Mouse (Mus musculus) hindbrain, embryonic 15.5 days (tissue): Measurements from ENCODE around the gene Dok1. TPM values are rescaled to one million over a fixed set of nuclear protein-coding genes. Genes with fewer than 3 reads are reported as not detected.

Source experiments
- ATAC-seq: fragments of 200-750 bp; cut with Nextera tagmentation; 2 replicates; pipeline ENCODE4 v1.8.0; 2017; ENCODE audit warnings: low read depth, moderate number of reproducible peaks, moderate TSS enrichment; ENCODE audit not compliant: low FRiP score
- H3K27ac ChIP-seq: fragments of 300-500 bp; sonication (generic); replicated peaks from 2 replicates; pipeline ENCODE4 v1.5.1; 2015; ENCODE audit warnings: mild to moderate bottlenecking, inconsistent platforms
- H3K27me3 ChIP-seq: fragments of 300-500 bp; sonication (generic); 2 replicates; pipeline ENCODE4 v1.6.1; 2015; ENCODE audit warnings: control low read depth, inconsistent platforms
- H3K36me3 ChIP-seq: fragments of 300-500 bp; sonication (generic); 2 replicates; pipeline ENCODE4 v1.6.1; 2015; ENCODE audit warnings: control low read depth, inconsistent platforms
- H3K4me1 ChIP-seq: fragments of 300-500 bp; sonication (generic); replicated peaks from 2 replicates; pipeline ENCODE4 v1.6.1; 2015; ENCODE audit warnings: control low read depth, inconsistent platforms
- H3K4me2 ChIP-seq: fragments of 300-500 bp; sonication (generic); 2 replicates; pipeline ENCODE4 v1.6.1; 2015; ENCODE audit warnings: moderate library complexity, mild to moderate bottlenecking, inconsistent platforms
- H3K4me3 ChIP-seq: fragments of 300-500 bp; sonication (generic); 2 replicates; pipeline ENCODE4 v1.5.1; 2015; ENCODE audit warnings: mild to moderate bottlenecking, inconsistent platforms
- H3K9ac ChIP-seq: fragments of 300-500 bp; sonication (generic); 2 replicates; pipeline ENCODE4 v1.6.1; 2015; ENCODE audit warnings: inconsistent platforms
- H3K9me3 ChIP-seq: fragments of 300-500 bp; sonication (generic); 2 replicates; pipeline ENCODE4 v1.6.1; 2016; ENCODE audit warnings: control low read depth, inconsistent platforms
- WGBS: fragments of 180-500 bp; shearing (Covaris S2); methylation state at CpG from one replicate; pipeline ENCODE4 v1.1.7; 2015; 5-methylcytosine and 5-hydroxymethylcytosine counted together
- polyA plus RNA-seq: library from polyadenylated mRNA; unstranded; fragments of >200 nt; fragmentation: Nextera tagmentation; extraction: Ambion mirVana; gene quantifications from 2 replicates; pipeline ENCODE4 v1.2.1, GENCODE M21; 2015

The Dok1 gene
- polyA plus RNA-seq, 1 experiment from 2014 or later, result 1.7 TPM

DNA sequence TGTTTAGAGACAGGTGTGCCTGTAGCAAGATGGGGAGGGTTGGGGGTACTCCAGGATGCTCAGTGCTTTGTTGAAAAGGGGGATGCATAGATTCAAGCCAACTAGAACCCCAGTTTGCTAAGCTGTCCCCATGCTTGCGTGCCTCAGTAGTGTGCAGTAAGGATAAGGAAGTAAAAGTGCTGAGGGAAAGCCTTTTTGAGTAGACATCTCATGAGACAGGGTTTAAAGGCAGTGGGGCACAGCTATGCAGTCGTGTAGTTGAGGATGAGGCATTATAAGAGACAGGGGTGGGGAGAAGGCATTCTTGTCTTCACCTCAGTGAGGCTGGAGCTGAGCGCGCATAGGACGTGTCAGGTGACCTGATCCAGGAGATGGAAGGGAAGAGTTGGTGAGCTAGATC is 7.3 kb upstream of the Dok1 start:
- 0 out of 2 replicates have a peak, but pooled peaks cover 5% of the 10 kb centered on the region for H3K27me3 ChIP-seq
- peaks cover 10% of the 10 kb centered on the region for H3K4me1 ChIP-seq
- no peaks in the 10 kb centered on the region for H3K36me3 ChIP-seq
- no peaks in the 10 kb centered on the region for H3K9me3 ChIP-seq
- H3K9ac ChIP-seq, result no peak overlapping the region
- no peak for ATAC-seq
- H3K27ac ChIP-seq, result no peak overlapping the region
- H3K4me3 ChIP-seq, result no peak overlapping the region
- WGBS, result 70% methylated on average over 5 of the region's 5 CpGs
- no peak overlapping the region for H3K4me2 ChIP-seq

DNA sequence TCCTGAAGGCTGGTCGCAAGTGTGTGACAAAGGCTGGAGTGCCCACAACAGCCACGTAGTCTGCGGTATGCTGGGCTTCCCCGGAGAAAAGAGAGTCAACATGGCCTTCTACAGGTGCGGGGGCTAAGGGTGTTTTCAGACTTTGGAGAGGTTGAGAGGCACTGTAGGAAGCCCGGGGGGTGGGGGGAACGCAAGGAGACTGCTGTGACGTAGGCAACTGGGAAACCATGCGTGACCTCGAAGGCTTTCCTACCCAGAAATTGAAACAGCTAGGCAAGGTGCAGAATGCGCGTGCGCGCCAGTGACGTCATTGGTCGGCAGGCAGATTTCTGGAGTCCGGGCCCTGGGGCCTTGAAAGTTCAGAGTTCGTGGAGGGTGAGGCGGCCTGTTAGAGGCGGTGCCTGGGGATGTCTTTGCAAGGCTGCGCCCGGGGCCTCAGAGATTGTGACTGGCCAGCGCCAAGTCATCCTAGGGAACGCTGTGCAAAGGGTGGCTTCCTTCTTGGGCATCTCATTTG is 5.3 kb upstream of the Dok1 start:
- Histone ChIP-seq H3K36me3 (no peaks in the 10 kb centered on the region), H3K9me3 (no peaks in the 10 kb centered on the region), H3K9ac (peak overlapping the region; percentile 21; the same call in 1 of the 2 replicates), H3K4me2 (peak overlapping the region; percentile 68), H3K4me1 (peaks cover 16% of the 10 kb centered on the region), H3K4me3 (peak overlapping the region; percentile 34), H3K27ac (no peak overlapping the region), H3K27me3 (peaks cover 19% of the 10 kb centered on the region)
- WGBS, result 11% methylated on average over 24 of the region's 24 CpGs
- ATAC-seq, result peak; percentile 65

DNA sequence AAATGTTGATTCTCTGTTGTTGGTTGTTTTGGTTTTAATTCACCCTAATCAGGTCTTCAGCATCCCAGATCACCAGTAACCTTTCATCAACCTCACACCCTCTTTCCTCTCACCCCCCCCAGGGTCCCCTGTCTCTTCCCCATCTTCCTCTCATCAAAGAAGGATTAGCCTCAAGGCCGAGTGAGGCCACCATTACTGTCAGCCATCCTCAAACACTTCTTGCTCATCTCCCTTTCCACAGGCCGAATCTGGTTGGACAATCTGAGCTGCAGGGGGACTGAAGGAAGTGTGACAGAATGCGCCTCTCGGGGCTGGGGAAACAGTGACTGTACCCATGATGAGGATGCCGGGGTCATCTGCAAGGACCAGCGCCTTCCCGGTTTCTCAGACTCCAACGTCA is 3.9 kb upstream of the Dok1 start:
- Histone ChIP-seq H3K4me3 (no peak overlapping the region), H3K4me2 (no peak overlapping the region), H3K4me1 (peaks cover 29% of the 10 kb centered on the region), H3K9ac (no peak overlapping the region), H3K27me3 (peaks cover 21% of the 10 kb centered on the region), H3K36me3 (no peaks in the 10 kb centered on the region), H3K27ac (no peak overlapping the region), H3K9me3 (no peaks in the 10 kb centered on the region)
- ATAC-seq, result no peak
- 83% methylated on average over 8 of the region's 8 CpGs for WGBS

DNA sequence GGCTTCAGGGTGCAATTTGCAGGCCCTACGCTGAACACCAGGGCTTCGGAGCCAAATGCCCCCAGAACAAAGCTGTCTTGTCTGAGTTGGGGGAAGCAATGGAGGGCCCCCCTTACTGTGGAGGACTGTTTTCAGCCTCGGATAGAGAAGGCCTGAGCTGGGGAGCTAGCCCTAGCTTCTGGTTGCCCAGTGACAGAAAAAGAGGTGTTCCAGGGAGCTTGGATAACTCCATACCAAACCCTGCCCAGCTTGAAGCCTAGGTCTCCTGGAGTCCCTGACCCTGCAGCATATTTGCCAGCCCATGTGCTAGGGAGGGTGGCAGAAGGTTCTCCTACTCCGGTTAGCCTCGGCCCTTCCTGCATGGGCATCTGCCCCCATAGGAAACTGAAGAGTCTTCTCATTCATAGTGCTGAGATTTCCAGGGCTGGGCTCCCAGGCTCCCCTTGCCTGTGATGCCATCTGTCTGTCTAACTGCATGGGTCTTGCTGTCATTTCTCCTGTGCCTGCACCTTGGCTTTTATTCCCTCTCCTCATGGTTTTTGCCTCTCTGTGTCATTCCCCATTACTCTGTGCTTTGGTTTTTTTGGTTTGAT is 1.3 kb upstream of the Dok1 start:
- ATAC-seq, result no peak
- no peaks in the 10 kb centered on the region for H3K9me3 ChIP-seq
- peak overlapping the region; percentile 79 for H3K4me2 ChIP-seq
- peaks cover 44% of the 10 kb centered on the region for H3K27me3 ChIP-seq
- 20% methylated on average over 5 of the region's 5 CpGs for WGBS
- peak overlapping the region; percentile 21; the same call in 1 of the 2 replicates for H3K9ac ChIP-seq
- H3K4me3 ChIP-seq, result peak overlapping the region; percentile 41
- no peaks in the 10 kb centered on the region for H3K36me3 ChIP-seq
- H3K27ac ChIP-seq, result peak overlapping the region; percentile 50; the same call in 1 of the 2 replicates
- H3K4me1 ChIP-seq, result peaks cover 31% of the 10 kb centered on the region

DNA sequence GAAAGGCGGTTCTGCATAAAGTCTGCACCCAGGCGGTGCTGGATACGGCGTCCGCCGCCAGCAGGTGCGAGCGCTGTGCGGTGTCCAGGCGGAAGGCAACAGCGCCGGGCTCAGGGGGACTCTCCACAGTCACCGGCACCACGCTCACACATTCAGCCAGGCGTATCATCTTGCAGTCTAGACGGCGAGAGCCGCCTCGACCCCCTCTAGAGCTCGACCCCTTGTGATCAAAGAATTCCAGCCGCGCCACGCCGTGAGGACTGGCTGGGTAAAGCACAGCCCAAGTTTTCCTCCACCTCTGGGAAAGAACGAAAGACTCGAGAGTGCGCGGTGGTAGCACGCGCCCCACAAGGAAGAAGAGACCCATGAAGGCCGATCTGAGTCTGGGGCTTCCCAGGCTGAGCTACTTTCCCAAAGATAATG is 491 bp downstream of the Dok1 start:
- Histone ChIP-seq H3K27ac (no peak overlapping the region), H3K27me3 (peaks cover 43% of the 10 kb centered on the region)

DNA sequence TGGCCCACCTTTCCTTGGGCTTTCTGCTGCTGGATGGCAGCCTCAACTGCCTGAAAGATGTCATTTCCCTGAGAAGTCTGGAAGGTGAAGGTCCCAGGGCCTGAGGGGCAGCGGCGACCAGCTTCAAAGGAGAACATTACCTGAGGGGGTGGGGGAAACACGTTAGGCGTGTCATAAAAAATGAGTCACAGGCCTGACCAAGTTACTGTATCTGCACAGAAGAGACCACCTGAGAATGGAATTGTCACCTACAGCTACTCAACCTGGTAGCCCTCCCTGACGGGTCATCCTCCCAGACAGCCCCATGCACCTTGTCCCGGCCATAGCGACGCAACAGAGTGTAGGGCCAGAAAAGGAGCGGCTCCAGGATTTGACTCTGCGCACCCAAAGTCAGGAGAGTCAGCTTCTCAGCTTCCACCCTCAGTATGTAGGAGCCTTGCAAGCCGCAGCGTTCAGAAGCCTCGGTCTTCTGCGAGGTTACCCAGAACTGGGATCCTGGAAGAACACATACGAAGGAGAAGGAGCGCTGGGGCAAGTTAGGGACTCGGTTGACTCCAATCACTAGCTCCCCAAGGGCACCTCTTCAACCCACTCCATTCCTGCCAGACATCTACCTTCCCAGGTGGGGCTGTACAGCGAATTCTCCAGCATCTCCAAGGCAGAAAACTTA is 1.2 kb downstream of the Dok1 start:
- peak overlapping the region; percentile 41 for H3K4me3 ChIP-seq
- peak overlapping the region; percentile 37; the same call in 1 of the 2 replicates for H3K9ac ChIP-seq
- no peaks in the 10 kb centered on the region for H3K9me3 ChIP-seq
- H3K27ac ChIP-seq, result no peak overlapping the region
- peak overlapping the region; percentile 79 for H3K4me2 ChIP-seq
- ATAC-seq, result no peak
- H3K36me3 ChIP-seq, result no peaks in the 10 kb centered on the region
- WGBS, result 17% methylated on average over 18 of the region's 18 CpGs
- peaks cover 21% of the 10 kb centered on the region for H3K4me1 ChIP-seq
- H3K27me3 ChIP-seq, result peaks cover 43% of the 10 kb centered on the region

More for the DNA sequence above, 491 bp downstream of the Dok1 start:
- H3K9me3 ChIP-seq, result no peaks in the 10 kb centered on the region
- peak; percentile 28; the same call in 1 of the 2 replicates for ATAC-seq
- peak overlapping the region; percentile 37 for H3K9ac ChIP-seq
- H3K4me1 ChIP-seq, result peaks cover 21% of the 10 kb centered on the region
- H3K36me3 ChIP-seq, result no peaks in the 10 kb centered on the region
- peak overlapping the region; percentile 41 for H3K4me3 ChIP-seq
- under 1% methylated on average over 31 of the region's 31 CpGs for WGBS
- peak overlapping the region; percentile 79 for H3K4me2 ChIP-seq

DNA sequence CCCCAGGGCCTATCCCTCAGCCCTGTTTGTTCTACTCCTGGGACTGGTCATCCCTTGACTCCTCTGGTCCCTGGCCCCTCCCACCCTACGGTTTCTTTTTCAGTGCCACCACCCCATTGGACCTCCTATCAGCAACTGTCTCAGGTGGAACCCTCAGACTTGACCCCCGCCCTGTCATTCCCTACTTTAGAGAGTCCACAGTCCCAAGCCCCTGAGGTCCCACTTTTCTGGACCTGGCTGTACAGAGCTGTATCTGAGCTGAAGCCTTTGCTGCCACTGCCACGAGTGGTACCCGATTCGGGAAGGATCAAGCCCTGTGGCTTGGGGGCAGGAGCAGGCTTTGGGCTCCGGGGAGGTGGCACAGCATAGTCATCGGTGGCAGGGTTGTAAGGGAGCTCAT is 2.2 kb downstream of the Dok1 start:
- Histone ChIP-seq H3K4me2 (no peak overlapping the region), H3K9ac (no peak overlapping the region), H3K27ac (no peak overlapping the region), H3K9me3 (no peaks in the 10 kb centered on the region), H3K4me1 (peaks cover 21% of the 10 kb centered on the region), H3K27me3 (peaks cover 43% of the 10 kb centered on the region), H3K36me3 (no peaks in the 10 kb centered on the region), H3K4me3 (no peak overlapping the region)
- no peak for ATAC-seq
- WGBS, result 66% methylated on average over 7 of the region's 7 CpGs

DNA sequence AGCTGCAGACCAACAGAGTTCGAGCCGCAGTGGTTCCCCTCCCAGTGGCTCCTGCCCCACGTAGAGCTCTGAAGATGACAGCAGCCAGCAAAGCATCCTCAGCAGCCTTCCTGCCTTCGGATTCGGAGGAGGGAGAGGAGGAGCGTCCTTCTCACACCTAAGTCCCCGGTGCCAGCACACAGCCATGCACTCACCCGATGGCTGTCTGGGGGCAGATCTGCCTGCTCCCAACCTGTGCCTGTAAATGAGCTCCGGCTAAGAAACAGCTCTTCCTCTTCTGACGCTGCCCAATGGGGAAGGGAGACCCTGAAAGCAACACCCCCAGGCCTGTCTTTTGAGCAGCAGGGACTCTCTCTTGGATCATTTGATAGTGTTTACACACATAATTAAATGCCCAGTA is 3.5 kb downstream of the Dok1 start:
- no peak overlapping the region for H3K4me2 ChIP-seq
- no peak overlapping the region for H3K27ac ChIP-seq
- H3K9ac ChIP-seq, result no peak overlapping the region
- no peak for ATAC-seq
- H3K4me1 ChIP-seq, result peaks cover 21% of the 10 kb centered on the region
- WGBS, result 22% methylated on average over 10 of the region's 10 CpGs
- H3K27me3 ChIP-seq, result peaks cover 36% of the 10 kb centered on the region
- no peaks in the 10 kb centered on the region for H3K36me3 ChIP-seq
- H3K9me3 ChIP-seq, result no peaks in the 10 kb centered on the region
- no peak overlapping the region for H3K4me3 ChIP-seq

DNA sequence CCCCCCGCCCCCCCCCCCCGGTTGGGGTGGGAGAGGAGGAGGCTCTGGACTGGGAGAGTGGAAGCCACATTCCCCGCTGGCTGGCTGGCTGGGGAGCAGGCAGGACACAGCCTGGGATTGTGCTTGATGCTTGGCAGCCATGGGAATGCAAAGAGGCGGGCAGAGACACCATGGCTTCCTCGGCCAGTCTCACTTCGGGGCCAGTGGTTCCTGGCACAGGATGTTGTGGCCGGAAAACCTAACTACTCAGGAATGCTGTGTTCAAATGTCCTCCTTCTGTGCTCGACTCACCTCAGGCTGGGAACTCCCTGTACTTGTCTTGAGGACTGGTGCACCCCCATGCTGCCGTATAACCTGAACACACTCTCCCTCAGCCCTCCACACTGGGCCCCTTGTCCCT is 5.6 kb downstream of the Dok1 start:
- no peak overlapping the region for H3K27ac ChIP-seq
- H3K9me3 ChIP-seq, result no peaks in the 10 kb centered on the region
- no peaks in the 10 kb centered on the region for H3K36me3 ChIP-seq
- H3K9ac ChIP-seq, result no peak overlapping the region
- H3K4me2 ChIP-seq, result no peak overlapping the region
- 60% methylated on average over 8 of the region's 9 CpGs for WGBS
- H3K4me3 ChIP-seq, result no peak overlapping the region
- ATAC-seq, result no peak
- H3K4me1 ChIP-seq, result peaks cover 7% of the 10 kb centered on the region
- peaks cover 25% of the 10 kb centered on the region for H3K27me3 ChIP-seq

DNA sequence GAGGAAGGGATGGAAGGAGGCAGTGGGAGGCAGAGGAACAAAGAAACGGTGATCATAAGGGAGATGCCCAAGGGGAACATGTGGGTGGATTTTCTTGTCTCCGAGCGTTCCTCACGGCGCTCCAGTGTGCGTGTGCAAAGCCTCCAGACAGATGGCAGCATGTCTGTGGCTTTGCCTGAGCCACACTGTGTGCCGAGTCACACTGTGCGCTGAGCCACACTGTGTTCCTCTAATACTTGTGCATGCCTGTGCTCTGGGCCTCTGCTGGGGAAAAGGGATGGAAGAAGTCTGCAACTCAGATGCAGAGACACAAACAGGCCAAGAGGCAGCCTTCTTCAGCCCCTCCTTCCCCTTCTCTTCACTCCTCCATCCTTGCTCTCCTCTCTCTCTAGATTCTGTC is 6.0 kb downstream of the Dok1 start:
- no peak overlapping the region for H3K27ac ChIP-seq
- H3K4me3 ChIP-seq, result no peak overlapping the region
- no peak overlapping the region for H3K9ac ChIP-seq
- H3K9me3 ChIP-seq, result no peaks in the 10 kb centered on the region
- no peak overlapping the region for H3K4me2 ChIP-seq
- H3K27me3 ChIP-seq, result peaks cover 24% of the 10 kb centered on the region
- H3K4me1 ChIP-seq, result peaks cover 3% of the 10 kb centered on the region
- no peak for ATAC-seq
- H3K36me3 ChIP-seq, result no peaks in the 10 kb centered on the region
- WGBS, result 67% methylated on average over 8 of the region's 8 CpGs

DNA sequence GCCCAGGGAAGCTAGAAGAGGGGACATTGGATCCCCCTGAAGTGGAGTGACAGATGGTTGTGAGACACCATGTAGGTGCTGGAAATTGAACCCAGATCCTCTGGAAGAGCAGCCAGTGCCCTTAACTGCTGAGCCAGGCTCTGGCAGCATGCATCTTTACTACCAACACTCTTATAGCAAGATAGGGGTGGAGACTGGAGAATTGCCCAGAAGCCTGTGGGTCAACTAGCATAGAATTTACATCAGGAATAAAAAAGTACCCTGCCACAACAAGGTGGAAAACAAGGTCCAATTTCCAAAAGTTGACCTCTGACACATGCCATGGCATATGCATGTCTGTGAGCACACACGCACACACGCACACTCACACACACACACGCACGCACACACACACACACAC is 8.1 kb downstream of the Dok1 start:
- WGBS, result 90% methylated on average over 4 of the region's 4 CpGs
- Histone ChIP-seq H3K9me3 (no peaks in the 10 kb centered on the region), H3K9ac (no peak overlapping the region), H3K36me3 (no peaks in the 10 kb centered on the region), H3K4me3 (no peak overlapping the region), H3K27me3 (peaks cover 4% of the 10 kb centered on the region; the same call in 1 of the 2 replicates), H3K4me1 (no peaks in the 10 kb centered on the region), H3K27ac (no peak overlapping the region), H3K4me2 (no peak overlapping the region)
- no peak for ATAC-seq

DNA sequence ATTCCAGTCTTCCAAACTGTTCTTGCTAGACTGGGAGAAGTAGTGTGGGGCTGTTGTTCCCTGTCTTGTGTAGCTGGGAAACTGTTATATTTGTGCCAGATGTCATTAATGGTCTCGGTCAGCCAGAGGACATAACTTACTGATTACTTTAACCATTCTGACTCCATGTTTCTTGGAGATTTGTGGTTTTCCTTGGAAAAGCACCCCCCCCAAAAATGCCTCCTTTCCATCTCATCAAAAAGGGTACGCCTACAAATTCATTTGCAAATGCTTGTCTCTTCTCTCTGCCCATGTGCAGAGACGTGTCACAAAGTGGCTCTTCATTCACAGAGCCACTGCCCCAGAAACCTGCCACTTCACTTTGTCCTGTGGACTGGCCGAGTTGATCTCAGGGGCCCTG is 8.8 kb downstream of the Dok1 start:
- Histone ChIP-seq H3K9me3 (no peaks in the 10 kb centered on the region), H3K9ac (no peak overlapping the region)
- WGBS, result 64% methylated on average over 4 of the region's 4 CpGs

More for the DNA sequence above, 8.8 kb downstream of the Dok1 start:
- Histone ChIP-seq H3K27me3 (no peaks in the 10 kb centered on the region), H3K4me2 (no peak overlapping the region), H3K4me3 (no peak overlapping the region), H3K36me3 (no peaks in the 10 kb centered on the region), H3K4me1 (no peaks in the 10 kb centered on the region), H3K27ac (no peak overlapping the region)
- no peak for ATAC-seq
